Mouse (Mus musculus) heart, adult 2 months (tissue): ENCODE data around the gene Dgkb. TPM values are rescaled to one million over a fixed set of nuclear protein-coding genes. Genes with fewer than 3 reads are reported as not detected.

Source experiments
- DNase-seq, 2 experiments: peaks; one replicate each; pipeline ENCODE4 v3.0.0; 2021
- H3K27ac ChIP-seq: fragments of 200-600 bp; 2 replicates; pipeline ENCODE4 v1.8.1; 2022
- H3K27me3 ChIP-seq: fragments of 200-500 bp; 2 replicates; pipeline ENCODE4 v1.6.1; 2012; ENCODE audit warnings: mild to moderate bottlenecking, low read length, inconsistent platforms, mixed read lengths; ENCODE audit not compliant: control insufficient read depth, insufficient read depth
- H3K36me3 ChIP-seq: fragments of 200-500 bp; 2 replicates; pipeline ENCODE4 v1.6.1; 2012; ENCODE audit warnings: low read length, inconsistent platforms; ENCODE audit not compliant: control insufficient read depth, insufficient read depth
- H3K4me1 ChIP-seq: fragments of 200-500 bp; 2 replicates; pipeline ENCODE4 v1.6.1; 2011; ENCODE audit warnings: low read length; ENCODE audit not compliant: control insufficient read depth, insufficient read depth
- H3K4me3 ChIP-seq: fragments of 200-600 bp; 2 replicates; pipeline ENCODE4 v1.8.1; 2022
- H3K79me2 ChIP-seq: fragments of 200-500 bp; replicated peaks from 2 replicates; pipeline ENCODE4 v1.6.1; 2012; ENCODE audit warnings: mild to moderate bottlenecking, inconsistent platforms, low read length, moderate library complexity, mixed read lengths; ENCODE audit not compliant: control insufficient read depth, insufficient read depth
- H3K9ac ChIP-seq: fragments of 200-500 bp; 2 replicates; pipeline ENCODE4 v1.6.1; 2012; ENCODE audit warnings: low read depth, mild to moderate bottlenecking, control low read depth, inconsistent platforms, low read length, mixed read lengths
- CTCF ChIP-seq: fragments of 200-600 bp; IDR thresholded peaks from 2 replicates; pipeline ENCODE4 v1.8.1; 2022; ENCODE audit warnings: antibody characterized with exemption, mild to moderate bottlenecking, moderate library complexity
- EP300 ChIP-seq: fragments of 200-500 bp; IDR thresholded peaks from 2 replicates; pipeline ENCODE4 v1.6.1; 2011; ENCODE audit warnings: low read depth, low read length, control low read depth; ENCODE audit not compliant: insufficient read depth
- POLR2A ChIP-seq: fragments of 200-500 bp; IDR thresholded peaks from 2 replicates; pipeline ENCODE4 v1.6.1; 2011; ENCODE audit warnings: mild to moderate bottlenecking, low read depth, low read length, control low read depth; ENCODE audit not compliant: insufficient read depth
- WGBS: fragments of 180-500 bp; shearing (Covaris S2); methylation state at CpG from one replicate; pipeline ENCODE4 v1.1.7; 2018; 5-methylcytosine and 5-hydroxymethylcytosine counted together
- intact Hi-C: fragments of 180-260 bp; cut with DNase I; formaldehyde crosslinking; loops from one replicate; pipeline ENCODE4 v1.15.1; 2025
- polyA plus RNA-seq: library from polyadenylated mRNA; depleted of rRNA; stranded (reverse); fragments of >200 nt; gene quantifications from 2 replicates; pipeline ENCODE4 v1.2.3, GENCODE M21; 2012
- total RNA-seq, 2 experiments: library from RNA; stranded (reverse); gene quantifications; 2 replicates each; pipeline ENCODE4 v1.2.3; 2021

The Dgkb gene
- total and polyA plus RNA-seq, 3 experiments, result 0.23 to 1.1 (median 1.1) TPM

- 80% methylated on average over 5 of the region's 5 CpGs for WGBS
- Histone ChIP-seq H3K9ac (no peak overlapping the region), H3K27me3 (no peaks in the 10 kb centered on the region), H3K79me2 (no peaks in the 10 kb centered on the region), H3K4me3 (no peak overlapping the region), H3K4me1 (no peaks in the 10 kb centered on the region), H3K27ac (no peak overlapping the region), H3K36me3 (no peaks in the 10 kb centered on the region)
- DNase-seq, result no peak
- TF ChIP-seq POLR2A (no peak), EP300 (no peak), CTCF (no peak)
- intact Hi-C loops, result no loop called here
These were observed 229.7 kb downstream of the Dgkb start for GRCm38 (mm10) chr12:38047256-38047655.

- WGBS, result 74% methylated on average over 3 of the region's 3 CpGs
- no peak overlapping the region for H3K4me3 ChIP-seq
- H3K9ac ChIP-seq, result no peak overlapping the region
- no peaks in the 10 kb centered on the region for H3K4me1 ChIP-seq
- no peaks in the 10 kb centered on the region for H3K79me2 ChIP-seq
- H3K36me3 ChIP-seq, result no peaks in the 10 kb centered on the region
- TF ChIP-seq EP300, result no peak
- no peak for TF ChIP-seq CTCF
- TF ChIP-seq POLR2A, result no peak
- H3K27ac ChIP-seq, result no peak overlapping the region
- intact Hi-C loops, result no loop called here
- no peak for DNase-seq
- no peaks in the 10 kb centered on the region for H3K27me3 ChIP-seq
These were observed 270.7 kb downstream of the Dgkb start for GRCm38 (mm10) chr12:38088224-38088623.

GRCm38 (mm10) chr12:38111928-38112327, 294.4 kb downstream of the Dgkb start:
- intact Hi-C loops, result no loop called here
- H3K79me2 ChIP-seq, result no peaks in the 10 kb centered on the region
- DNase-seq, result no peak
- WGBS, result 60% methylated on average over 3 of the region's 3 CpGs
- no peak for TF ChIP-seq CTCF
- TF ChIP-seq POLR2A, result no peak
- no peak for TF ChIP-seq EP300
- no peak overlapping the region for H3K27ac ChIP-seq
- H3K36me3 ChIP-seq, result no peaks in the 10 kb centered on the region
- H3K27me3 ChIP-seq, result no peaks in the 10 kb centered on the region
- H3K4me3 ChIP-seq, result no peak overlapping the region
- H3K4me1 ChIP-seq, result no peaks in the 10 kb centered on the region
- H3K9ac ChIP-seq, result no peak overlapping the region

GRCm38 (mm10) chr12:38114990-38115615, 297.6 kb downstream of the Dgkb start:
- H3K36me3 ChIP-seq, result no peaks in the 10 kb centered on the region
- no peak for DNase-seq
- intact Hi-C loops, result loop anchor here (5.0 kb wide), 1 partner anchor 343 kb away; no protein-coding TSS in a partner anchor
- H3K4me1 ChIP-seq, result no peaks in the 10 kb centered on the region
- no peak overlapping the region for H3K9ac ChIP-seq
- H3K4me3 ChIP-seq, result no peak overlapping the region
- no peak overlapping the region for H3K27ac ChIP-seq
- no peaks in the 10 kb centered on the region for H3K79me2 ChIP-seq
- H3K27me3 ChIP-seq, result no peaks in the 10 kb centered on the region
- 67% methylated on average over 1 of the region's 1 CpGs for WGBS
- TF ChIP-seq CTCF (peak; percentile 74), POLR2A (no peak), EP300 (no peak)

- DNase-seq, result no peak
- Histone ChIP-seq H3K9ac (no peak overlapping the region), H3K79me2 (no peaks in the 10 kb centered on the region), H3K4me3 (no peak overlapping the region), H3K4me1 (no peaks in the 10 kb centered on the region), H3K36me3 (no peaks in the 10 kb centered on the region), H3K27me3 (no peaks in the 10 kb centered on the region), H3K27ac (no peak overlapping the region)
- intact Hi-C loops, result no loop called here
- TF ChIP-seq POLR2A (no peak), EP300 (no peak), CTCF (peak; percentile 43)
These were observed 306.0 kb downstream of the Dgkb start for GRCm38 (mm10) chr12:38123524-38123923.

- Histone ChIP-seq H3K4me3 (no peak overlapping the region), H3K27ac (no peak overlapping the region), H3K9ac (no peak overlapping the region), H3K4me1 (no peaks in the 10 kb centered on the region), H3K79me2 (no peaks in the 10 kb centered on the region), H3K27me3 (no peaks in the 10 kb centered on the region), H3K36me3 (no peaks in the 10 kb centered on the region)
- WGBS, result 70% methylated on average over 4 of the region's 4 CpGs
- intact Hi-C loops, result no loop called here
- TF ChIP-seq CTCF (no peak), EP300 (no peak), POLR2A (no peak)
- DNase-seq, result no peak
These were observed 307.8 kb downstream of the Dgkb start for GRCm38 (mm10) chr12:38125297-38125696.
